Mouse (Mus musculus) CH12.LX (cell line): ENCODE measurements around the gene 3110009E18Rik.

ENCODE experiments used
- CHD2 ChIP-seq: IDR thresholded peaks from 2 replicates; pipeline ENCODE4 v1.6.1; 2011; ENCODE audit warnings: low read length, improper control_type of control experiment
- CTCF ChIP-seq, 2 experiments: IDR thresholded peaks in 1 of 2; conservative IDR thresholded peaks in 1 of 2; 2 replicates each; pipeline ENCODE4 v1.5.1; 2011 to 2012; ENCODE audit warnings: low read depth in 2 of 2, low read length in 2 of 2, improper control_type of control experiment in 1 of 2, inconsistent platforms in 1 of 2, mild to moderate bottlenecking in 1 of 2, moderate library complexity in 1 of 2
- EP300 ChIP-seq: IDR thresholded peaks from 2 replicates; pipeline ENCODE4 v1.6.1; 2011; ENCODE audit warnings: low read length, improper control_type of control experiment
- ETS1 ChIP-seq: conservative IDR thresholded peaks from 2 replicates; pipeline ENCODE4 v1.6.1; 2012; ENCODE audit warnings: low read depth, mild to moderate bottlenecking, inconsistent platforms, low read length, improper control_type of control experiment, moderate library complexity
- JUN ChIP-seq: IDR thresholded peaks from 2 replicates; pipeline ENCODE4 v1.6.1; 2011; ENCODE audit warnings: low read depth, mild to moderate bottlenecking, low read length, improper control_type of control experiment, moderate library complexity; ENCODE audit not compliant: insufficient read depth
- MAFK ChIP-seq: IDR thresholded peaks from 2 replicates; pipeline ENCODE4 v1.6.1; 2011; ENCODE audit warnings: low read length, improper control_type of control experiment; ENCODE audit not compliant: insufficient replicate concordance
- POLR2A ChIP-seq: IDR thresholded peaks from 2 replicates; pipeline ENCODE4 v1.6.1; 2011; ENCODE audit warnings: low read depth, mild to moderate bottlenecking, improper control_type of control experiment, low read length
- SIN3A ChIP-seq: IDR thresholded peaks from 2 replicates; pipeline ENCODE4 v1.6.1; 2012; ENCODE audit warnings: low read length, improper control_type of control experiment, inconsistent platforms
- TCF12 ChIP-seq: IDR thresholded peaks from 2 replicates; pipeline ENCODE4 v1.6.1; 2014; ENCODE audit warnings: low read depth, mild to moderate bottlenecking, inconsistent platforms, low read length, improper control_type of control experiment

- no peak for TF ChIP-seq CTCF (conservative IDR thresholded peaks at IDR 0.05 in 1 of 2, IDR thresholded peaks at IDR 0.05 in 1 of 2; ENCODE audit: low read depth in 2 of 2, low read length in 2 of 2)
- no peak for TF ChIP-seq POLR2A
- no peak for TF ChIP-seq EP300
- no peak for TF ChIP-seq CHD2
- no peak for TF ChIP-seq ETS1
- TF ChIP-seq TCF12, result no peak
- no peak for TF ChIP-seq SIN3A
- no peak for TF ChIP-seq MAFK
- TF ChIP-seq JUN, result no peak
Observed at GRCm38 (mm10) chr1:120176313-120176712, 55.3 kb downstream of the 3110009E18Rik start.
